Mouse (Mus musculus) layer of hippocampus, adult 9-10 months (tissue): ENCODE data around the gene Cftr.
A peak's percentile ranks its signal among the peaks of the same experiment; 100 is the strongest.

Source experiments
- DNase-seq: peaks from one replicate; pipeline ENCODE4 v3.0.0; 2022; ENCODE audit warnings: low spot score

Cftr gene

DNA sequence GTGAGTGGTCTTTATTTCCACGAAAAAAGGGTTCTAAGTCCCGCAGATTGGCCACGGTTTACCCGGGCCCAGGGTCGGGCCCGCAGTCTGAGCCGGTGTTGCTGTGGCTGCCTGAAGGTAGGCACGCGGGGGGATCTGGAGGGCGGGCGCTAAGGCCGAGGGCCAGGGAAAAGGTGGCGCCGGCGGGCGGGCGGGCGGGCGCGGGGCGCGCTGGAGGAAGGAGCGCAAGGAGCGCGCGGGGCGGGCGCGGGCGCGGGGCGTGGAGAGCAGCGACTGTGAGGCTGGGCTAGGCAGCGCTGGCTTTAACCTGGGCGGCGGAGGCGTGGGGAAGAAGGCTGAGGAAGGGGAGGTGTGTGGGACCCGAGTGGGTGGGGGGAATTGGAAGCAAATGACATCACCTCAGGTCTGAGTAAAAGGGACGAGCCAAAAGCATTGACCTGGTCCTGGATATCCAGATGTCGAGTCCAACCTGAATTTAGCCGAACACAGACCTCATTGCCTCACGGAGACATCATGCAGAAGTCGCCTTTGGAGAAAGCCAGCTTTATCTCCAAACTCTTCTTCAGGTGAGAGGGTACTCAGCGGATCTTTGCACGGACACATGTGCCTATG, at the start of gene Cftr:
TSS of gene Cftr (plus strand) at position 377 of the 612 bp plus-strand sequence.
- DNase-seq = no peak

DNA sequence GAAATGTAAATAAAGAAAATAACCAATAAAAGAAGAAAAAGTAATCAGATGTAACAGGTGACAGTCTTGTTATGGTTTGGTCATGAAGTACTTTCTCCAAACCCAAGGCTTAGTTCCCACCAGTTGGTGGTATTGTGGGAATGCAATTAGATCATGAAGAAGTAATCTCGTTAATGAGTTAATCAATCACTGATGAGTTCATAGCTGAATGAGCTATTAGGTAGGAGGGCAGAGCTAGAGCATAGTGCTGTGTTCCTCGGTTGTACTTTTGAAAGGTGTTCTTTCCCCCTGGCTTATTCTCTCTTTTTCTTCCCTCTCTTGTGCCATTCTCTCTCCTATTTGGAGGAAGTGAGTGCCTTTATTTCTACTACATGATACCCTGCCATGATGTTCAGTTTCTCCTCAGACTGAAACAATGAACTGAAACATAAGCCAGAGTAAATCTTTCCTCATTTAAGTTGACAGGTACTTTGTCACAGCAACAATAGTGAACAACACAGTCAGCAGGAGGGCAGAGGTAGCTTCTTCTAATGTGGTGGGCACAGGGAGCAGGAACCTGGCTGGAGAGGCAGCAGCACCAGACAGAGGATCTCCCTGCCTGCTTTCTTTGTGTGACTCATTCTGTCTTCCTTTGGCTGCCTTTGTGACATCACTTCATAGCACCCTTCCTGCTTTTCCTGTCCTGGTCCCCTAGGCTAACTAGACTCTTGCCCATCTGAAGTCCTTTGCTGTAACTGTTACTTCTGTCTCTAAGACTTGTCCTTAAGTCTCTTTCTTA, 43.1 kb upstream of the Cftr start:
- DNase-seq = no peak

DNA sequence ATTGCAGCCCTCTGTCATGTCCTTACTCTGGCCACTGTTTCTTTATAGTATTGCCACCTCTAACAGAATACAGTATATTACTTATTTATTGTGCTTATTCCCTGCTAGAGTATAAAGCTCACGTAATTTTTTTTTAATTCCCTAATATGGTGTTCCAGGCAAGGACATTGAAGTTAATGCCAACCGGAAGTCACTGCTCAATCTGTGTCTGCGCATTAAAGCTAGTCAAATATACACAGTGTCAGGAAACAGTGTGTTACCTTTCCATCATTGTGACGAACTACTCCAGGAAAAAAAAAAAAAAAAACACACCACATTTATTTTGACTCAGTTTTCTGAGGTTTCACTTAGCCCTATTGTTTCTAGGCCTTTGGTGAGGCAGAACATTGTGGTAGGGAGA, 42.4 kb upstream of the Cftr start:
- DNase-seq = no peak

DNA sequence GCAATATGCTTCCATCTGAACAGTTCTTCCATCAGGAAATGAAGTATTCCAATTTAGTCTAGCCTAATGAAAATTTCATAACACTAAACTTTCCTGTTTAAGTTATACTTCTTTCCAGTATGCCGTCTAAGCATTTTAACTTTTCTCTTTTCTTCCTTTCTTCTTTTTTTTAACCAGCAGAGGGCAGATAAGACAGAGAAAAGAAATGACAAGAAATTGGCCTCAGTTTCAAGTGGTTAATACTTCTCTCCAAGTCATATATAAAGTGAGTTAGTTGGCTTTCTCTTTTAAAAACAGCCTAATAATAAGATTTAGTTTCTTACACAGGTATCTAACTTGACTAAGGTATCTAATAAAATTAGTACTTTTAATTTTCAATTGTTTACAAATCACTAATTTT, 35.2 kb upstream of the Cftr start:
- DNase-seq = no peak

DNA sequence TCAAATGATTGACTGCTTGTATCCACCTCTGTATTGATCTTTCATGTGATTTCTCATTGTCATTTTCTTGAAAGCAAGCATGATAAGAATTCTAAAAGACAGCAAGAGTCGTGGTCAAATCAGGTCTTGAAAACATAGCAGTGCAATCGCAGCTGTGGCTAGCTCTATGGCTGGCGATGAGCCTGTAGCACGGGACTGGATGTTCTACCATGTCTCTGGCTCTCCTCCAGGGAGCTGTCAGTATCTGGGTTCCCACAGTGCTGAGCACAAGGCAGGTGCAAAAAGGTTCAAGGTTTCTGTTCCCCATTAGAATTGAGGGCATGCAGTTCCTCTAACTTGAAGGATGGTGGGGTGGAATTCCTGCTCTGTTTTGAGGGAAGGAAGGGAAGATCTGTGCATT, 17.5 kb upstream of the Cftr start:
- DNase-seq = no peak

DNA sequence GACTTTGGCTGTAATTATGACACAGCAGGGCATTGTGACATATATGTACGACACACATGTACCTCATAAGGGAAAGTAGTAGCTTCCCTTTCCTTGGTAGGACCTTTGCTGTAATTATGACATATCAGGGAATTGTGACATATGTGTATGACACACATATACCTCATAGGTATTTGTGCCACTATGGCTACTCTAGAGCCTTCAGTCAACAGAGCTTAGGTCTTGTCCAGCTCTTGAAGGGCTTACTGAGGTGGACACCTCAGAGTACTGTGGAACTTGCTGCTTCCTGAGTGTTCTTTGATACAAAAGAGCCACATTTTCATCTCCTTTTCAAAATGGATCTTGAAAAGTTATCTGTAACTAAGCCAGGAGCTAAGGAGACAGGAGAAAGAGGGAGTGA, 869 bp upstream of the Cftr start:
- no peak for DNase-seq

DNA sequence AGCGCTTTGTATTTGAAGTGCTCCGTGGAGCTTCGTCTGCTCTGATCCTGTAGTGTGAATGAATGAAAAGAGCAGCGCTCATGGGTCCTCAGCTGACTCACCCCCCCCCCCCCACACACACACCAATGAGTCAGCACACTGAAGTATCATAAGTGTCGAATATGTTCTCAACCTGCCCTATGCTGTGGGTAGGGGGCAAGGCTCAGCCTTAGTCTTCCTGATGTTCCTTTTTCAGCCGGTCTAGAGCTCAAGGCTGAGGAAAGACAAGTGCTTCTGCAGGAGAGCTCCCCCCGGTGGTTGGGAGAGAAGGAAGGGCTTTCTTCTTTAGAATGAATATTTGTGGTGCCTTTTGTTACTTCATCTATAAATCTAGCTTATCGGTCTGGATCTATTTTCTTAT, 1.1 kb downstream of the Cftr start:
- DNase-seq = no peak

DNA sequence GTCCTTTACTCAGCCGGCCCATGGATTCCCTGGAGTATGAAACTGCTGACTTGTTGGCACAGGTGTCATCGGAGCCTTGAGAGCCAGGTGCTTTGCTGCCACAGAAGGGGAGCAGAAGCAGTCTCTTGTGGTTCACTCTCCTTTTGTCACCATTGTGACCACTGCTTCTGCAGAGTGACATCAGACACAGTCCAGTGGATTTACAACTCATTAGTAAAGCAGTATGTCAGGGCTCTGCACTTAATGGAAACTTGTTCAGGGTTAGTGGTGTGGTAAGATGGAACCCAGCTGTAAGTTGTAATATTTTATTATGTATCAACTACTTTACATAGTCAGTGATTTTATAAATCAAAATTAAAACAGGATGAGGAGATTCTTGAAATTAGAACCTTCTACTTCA, 7.0 kb downstream of the Cftr start:
- DNase-seq = no peak

DNA sequence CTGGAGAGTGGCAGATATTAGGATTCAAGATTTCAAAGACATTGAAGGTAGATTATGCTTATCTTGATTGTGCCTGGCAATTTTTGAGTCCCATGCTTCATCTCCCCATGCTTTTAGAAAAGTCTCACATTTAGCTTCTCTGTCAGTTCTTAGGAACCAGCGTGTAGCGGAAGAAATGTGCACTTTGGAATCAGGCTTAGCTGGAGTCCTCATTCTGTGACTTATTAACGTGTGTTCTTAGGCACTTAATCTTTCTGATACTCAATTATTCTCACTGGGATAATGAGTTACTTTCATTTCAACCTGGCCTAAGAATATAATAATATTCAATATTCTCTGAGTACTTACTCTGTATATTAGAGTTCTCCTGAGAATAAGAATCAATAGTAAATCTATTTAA, 10.2 kb downstream of the Cftr start:
- no peak for DNase-seq

DNA sequence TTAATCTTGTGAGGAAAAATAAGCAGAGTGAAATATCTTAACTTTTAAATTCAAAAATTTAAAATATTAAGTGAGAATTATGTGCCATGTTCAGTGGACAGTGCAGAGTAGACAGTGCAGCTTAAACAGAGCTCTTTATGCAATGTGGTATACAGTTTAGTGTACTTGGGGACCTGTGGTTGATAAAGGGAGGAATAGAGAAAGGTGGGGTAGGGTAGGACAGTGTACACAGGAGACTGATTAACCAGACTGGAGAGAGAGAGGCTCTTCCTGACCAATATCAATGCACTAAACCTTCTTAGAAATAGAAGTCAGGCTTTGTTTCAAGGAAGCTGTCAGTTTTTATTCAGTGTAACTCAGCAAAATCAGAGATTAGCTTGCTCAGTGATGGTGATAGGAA, 12.4 kb downstream of the Cftr start:
- DNase-seq = no peak

DNA sequence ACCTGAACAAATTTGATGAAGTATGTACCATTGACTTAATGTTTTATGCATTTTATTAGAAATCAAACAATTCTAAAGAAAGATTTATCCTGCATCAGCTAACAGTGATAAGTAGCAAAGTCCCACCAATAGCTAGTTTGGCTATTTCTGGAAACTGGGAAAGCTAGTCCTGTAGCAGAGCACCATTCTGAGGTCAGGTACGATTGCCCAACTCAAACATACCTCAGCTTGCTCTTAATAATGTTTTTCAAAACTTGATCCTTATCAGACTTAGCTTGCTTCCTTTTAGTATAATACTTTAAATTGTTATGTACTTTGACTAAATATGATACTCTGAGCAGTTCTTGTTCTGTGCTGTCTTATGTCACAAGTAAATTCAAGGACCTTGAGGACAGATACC, 50.2 kb downstream of the Cftr start:
- DNase-seq = no peak

DNA sequence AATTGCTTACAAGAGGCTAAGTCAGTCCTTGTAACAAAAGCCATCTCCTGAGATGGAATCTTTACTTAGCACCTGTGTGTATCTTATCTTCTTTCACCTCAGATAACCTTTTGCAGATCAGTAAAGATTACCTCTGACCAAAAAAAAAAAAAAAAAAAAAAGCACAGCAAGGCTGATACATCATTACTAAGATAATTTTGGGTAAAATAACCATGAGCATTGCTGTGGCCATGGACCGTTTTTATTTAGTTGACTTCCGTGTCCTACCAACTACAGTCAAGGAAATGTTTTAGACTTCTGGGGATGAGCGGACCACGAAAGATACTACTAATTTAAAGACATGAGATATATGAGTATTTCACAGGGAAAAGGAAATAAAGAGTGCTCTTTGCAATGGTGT, 52.7 kb downstream of the Cftr start:
- no peak for DNase-seq

DNA sequence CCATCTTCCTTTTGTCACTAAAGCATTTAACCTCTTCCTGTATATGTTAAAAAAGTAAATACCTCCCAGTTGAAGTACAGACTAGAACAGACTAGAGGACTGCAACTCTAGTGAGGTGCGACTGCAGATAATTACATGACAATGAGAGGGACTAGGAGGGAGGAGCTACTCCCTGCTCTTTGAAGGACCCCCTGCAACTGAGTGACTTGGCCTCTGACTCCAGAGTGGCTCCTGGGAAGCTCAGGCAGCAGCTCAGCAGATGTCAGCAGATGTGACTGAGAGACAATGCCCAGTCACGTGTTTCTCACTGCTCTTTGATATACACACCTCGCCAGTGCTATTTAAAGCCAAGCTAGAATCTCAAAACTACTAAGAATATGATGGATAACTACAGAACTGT, 54.7 kb downstream of the Cftr start:
- no peak for DNase-seq

DNA sequence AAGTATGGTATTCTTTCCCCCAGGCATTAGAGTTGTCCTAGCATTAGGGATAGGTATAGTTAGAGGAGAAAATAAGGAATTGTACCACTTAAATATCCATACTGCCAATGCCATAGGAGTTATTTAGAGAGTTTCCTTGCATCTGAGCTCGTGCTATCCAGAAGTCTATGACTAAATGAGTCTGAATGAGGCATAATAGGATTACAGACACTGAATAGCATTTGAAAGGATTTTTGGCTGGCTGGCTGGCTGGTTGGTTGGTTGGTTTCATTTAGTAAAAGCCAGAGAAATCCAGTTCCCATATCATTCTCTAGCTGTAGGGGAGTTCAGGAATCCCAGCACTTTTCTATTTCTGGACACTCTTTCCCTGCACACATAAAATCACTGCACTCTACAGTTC, 76.0 kb downstream of the Cftr start:
- DNase-seq = no peak

DNA sequence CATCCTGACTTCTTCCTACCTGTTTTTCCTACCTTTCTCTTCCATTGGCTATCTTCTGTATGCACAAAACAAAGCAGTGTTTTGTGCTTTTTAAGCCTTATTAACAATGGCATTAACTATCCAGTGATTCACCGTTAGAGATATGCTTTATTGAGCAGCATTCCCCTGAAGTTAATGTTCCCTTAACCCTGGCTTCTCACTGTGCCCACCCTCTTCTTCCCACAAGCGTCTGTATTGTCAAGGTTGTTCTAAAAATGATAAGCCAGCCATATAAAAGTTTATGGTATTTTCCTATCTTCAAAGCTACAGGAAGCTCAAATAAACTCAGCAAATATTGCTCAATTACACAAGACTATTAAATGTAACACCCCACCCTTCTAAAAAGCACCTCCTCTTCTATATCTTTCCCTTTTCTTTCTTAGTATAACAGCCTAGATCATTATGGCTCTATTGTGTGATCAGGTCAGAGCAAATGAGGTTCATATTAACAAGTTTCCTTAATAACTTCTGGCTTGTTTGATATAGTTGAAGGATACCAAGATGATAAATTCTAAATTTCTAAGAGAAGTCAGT, 77.5 kb downstream of the Cftr start:
- no peak for DNase-seq

DNA sequence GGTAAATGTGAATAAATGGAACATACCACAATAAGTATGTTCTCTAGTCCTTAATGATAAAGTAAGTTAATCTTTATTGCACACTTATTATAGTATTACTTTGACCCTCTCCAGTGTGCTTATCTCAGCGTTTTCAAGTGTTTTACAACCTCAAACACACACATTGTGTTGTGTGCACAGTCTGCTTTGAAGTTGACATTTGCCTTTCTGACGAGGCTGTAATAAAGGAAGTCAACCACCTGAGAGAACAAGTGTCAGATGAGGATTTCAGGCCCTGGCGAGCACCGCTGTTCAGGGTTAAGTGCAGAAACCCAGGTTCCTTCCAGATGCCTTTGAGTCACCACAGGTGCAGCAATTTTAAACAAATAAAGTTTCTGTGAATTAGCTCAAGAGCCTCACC, 78.0 kb downstream of the Cftr start:
- DNase-seq = no peak

DNA sequence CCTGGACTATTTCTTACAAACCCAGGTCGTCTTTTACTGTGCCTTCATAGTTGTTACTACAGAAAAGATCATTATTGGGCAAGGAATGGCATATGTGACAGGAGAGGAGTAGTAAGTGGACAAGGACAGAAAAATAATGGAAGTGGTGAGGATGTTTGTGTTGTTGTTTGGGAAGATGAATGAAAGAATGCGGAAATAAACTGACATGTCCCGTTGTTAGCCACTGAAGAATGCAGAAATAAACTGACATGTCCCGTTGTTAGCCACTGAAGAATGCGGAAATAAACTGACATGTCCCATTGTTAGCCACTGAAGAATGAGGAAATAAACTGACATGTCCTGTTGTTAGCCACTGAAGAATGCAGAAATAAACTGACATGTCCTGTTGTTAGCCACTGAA, 84.1 kb downstream of the Cftr start:
- no peak for DNase-seq

DNA sequence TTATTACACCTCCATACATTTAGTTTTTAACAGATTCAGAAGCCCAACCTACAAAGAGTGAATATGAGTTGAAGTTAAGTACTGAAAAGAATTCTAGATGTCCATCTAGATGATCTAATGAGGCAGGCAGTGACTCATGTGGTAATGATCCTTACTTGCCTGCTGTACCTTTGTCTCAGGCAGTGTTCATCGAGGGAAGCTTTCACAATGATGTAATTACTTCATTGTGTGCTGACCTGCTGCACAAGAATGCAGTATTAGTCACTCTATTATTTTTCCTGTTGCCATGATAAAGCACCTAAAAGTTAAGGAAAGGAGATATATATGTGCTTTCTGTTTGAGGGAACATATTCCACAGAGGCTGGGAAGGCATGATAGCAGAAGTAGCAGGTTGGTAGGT, 100.5 kb downstream of the Cftr start:
- DNase-seq = no peak

DNA sequence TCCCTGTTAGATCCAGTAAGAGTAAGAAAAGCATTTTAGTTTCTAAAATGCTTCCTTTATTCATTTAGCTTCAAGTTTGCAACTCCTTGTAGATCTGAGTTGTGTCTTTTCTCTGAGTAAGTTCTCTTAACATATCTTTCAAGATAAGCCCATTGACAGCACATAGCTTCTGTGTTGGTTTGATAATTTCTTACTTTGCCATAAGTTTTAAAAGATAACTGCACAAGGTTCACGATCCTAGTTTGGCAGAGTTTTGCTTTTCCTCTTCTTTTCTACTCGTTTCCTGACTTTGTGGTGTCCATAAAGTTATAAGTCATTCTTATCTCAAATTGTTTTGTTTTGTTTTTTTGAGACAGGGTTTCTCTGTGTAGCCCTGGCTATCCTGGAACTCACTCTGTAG, 130.3 kb downstream of the Cftr start:
- DNase-seq = no peak

DNA sequence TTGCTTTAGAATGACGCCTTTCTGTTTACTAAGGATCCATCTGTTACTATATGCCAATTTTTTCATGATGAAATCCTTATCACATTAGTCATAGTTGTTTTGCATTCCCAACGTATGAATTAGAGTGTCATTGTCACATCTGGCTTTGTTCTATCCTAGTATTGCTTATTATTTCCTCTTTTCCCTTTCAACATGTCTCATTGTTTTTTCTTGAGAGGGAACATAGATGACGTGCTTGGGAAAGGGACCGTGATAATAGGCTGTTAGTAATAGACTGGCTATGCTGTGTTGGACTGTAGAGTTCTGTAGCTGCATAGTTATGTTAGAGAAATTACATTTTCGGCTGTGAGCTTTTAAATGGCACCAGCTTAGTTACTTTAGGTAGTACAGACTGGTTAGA, 131.6 kb downstream of the Cftr start:
- no peak for DNase-seq

DNA sequence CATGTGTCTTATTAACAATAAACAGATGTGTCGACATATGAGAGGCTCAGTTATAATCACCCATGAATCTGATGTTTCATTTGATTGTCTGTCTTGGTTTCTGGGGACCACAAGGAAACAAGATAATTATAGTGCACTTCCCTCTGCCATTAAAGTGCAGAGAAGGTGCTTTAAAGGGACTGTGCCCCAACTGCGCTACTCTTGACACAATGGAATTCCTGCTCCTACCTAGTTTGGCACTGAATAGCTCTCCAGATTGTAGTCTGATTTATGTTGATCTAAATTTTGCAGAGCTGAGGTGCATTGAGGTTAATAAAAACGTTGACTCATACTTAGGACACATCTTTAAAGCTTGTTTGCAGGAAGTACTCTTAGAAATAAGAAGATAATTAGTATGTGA, 132.7 kb downstream of the Cftr start:
- DNase-seq = peak; percentile 0

DNA sequence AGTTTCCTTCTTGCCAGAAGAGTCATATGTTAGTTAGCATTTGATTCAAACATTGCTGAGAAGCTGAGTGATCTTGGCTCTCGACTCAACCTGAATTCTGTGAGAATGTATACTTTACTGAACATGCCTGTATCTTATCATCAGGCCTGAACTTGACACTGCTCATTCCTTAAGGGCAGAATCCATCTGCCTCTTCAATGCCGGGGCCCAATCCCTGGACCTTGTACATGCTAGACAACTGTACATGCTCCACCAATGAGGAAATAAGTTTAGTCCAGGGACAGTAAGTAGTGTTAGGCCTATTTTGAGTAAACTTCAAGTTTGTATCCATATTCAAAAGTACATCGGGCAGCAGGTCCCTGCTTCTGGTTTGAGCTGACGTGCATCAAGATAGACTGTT, 134.6 kb downstream of the Cftr start:
- DNase-seq = no peak

DNA sequence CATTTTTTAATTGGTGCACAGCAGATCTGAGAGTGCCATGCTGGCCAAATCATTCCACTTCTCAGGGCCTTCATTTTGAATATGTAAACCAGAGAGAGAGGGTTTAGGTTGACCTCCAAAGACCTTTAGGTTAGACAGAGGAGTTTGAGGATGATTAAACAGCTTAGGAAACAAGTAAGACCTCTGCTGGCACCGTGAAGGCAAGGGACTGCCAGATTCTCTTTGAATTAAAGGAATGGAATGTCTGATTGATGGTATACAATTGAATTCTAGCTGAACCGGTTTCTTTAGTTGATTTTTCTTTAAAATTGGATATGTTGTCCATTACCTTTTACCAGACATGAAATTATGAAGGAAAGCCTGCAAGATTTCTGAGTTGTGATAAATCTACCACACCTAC, 140.5 kb downstream of the Cftr start:
- DNase-seq = no peak
